In the genomic region with DNA sequence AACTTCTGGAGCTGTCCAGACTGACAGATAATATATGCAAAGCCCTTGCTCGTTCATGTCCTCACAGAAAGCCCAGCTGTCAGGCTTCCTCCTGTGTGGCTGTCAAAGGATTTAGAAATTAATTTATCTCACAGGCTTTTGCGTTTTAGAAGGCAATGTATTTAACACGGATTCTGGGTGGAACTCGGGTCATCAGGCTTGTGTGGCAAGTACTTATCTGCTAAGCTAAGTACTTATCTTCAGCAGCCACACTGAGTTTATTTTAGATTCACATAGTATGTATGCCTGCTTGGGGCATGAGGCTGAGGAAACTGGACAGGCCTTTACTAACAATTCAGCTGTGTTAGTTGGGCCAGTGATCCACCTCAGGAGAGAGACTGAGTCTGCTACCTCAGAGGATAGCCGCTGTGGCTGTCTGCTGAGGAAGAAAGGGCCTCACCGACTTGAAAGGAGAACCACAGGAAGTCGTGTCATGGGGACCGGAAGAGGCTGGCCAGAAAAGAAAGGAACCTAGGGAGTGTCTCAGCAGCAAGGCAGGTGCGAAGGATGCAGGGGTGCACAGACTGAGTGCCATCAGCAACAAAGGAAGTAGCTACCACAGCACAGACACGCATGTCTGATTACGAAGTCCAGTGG, we compare ENCODE assay signal across 10 mouse cellular contexts. TPM values are rescaled to one million over a fixed set of nuclear protein-coding genes. Genes with fewer than 3 reads are reported as not detected.
DNase-seq lines count a peak whose midpoint lies in the region; ATAC-seq and TF ChIP-seq lines count a peak whose summit lies in the region.
"Had no signal": no experiment of that assay in that cellular context is flagged by ENCODE, and none has a peak within 500 bp of the region (broad histone marks: within the 10 kb centered on the region; RNA-seq: fewer than 3 reads in every experiment).

No protein-coding gene starts in this region.

- H3K4me2 ChIP-seq in midbrain, embryonic 13.5 days (replicated peaks): no peak overlapping the region; the same call in 1 of the 2 replicates
- H3K4me2 ChIP-seq: heart, embryonic 11.5 days had no signal

- H3K9ac ChIP-seq in midbrain, embryonic 13.5 days (replicated peaks): no peak overlapping the region

- intact Hi-C loops in heart, postnatal 10 days (cut with DNase I): no loop called here

- peak; percentile 16 to 21 for DNase-seq in heart, postnatal 10 days
- DNase-seq in heart, embryonic 10.5 days (ENCODE audit: low spot score): no peak
- peak; percentile 19 for DNase-seq in embryo, embryonic 11 days
- DNase-seq in thymus, adult 2 months: peak; percentile 76
- DNase-seq in cerebellum, adult 18-20 months: no peak
- DNase-seq in neural tube, embryonic 10.5 days (ENCODE audit: extremely low spot score, low spot score): no peak
- DNase-seq in heart, adult 9 months (ENCODE audit: low spot score in 2 of 2): no peak

- no peak overlapping the region for H3K27ac ChIP-seq in heart, embryonic 10.5 days
- H3K27ac ChIP-seq in midbrain, embryonic 13.5 days: peak overlapping the region; percentile 57
- H3K27ac ChIP-seq in thymus, adult 2 months (ENCODE audit: control insufficient read depth, insufficient read depth, low read length): peak overlapping the region; percentile 72

- peaks cover 9% of the 10 kb centered on the region; the same call in 1 of the 2 replicates for H3K4me1 ChIP-seq in heart, embryonic 10.5 days
- peaks cover 14% of the 10 kb centered on the region for H3K4me1 ChIP-seq in midbrain, embryonic 13.5 days (replicated peaks)
- peaks cover 29% of the 10 kb centered on the region for H3K4me1 ChIP-seq in thymus, adult 2 months (replicated peaks; ENCODE audit: control insufficient read depth, insufficient read depth, low read length)

- no peaks in the 10 kb centered on the region for H3K36me3 ChIP-seq in heart, embryonic 10.5 days
- no peaks in the 10 kb centered on the region for H3K36me3 ChIP-seq in midbrain, embryonic 13.5 days
- H3K36me3 ChIP-seq in thymus, adult 2 months (ENCODE audit: control insufficient read depth, insufficient read depth, low read length): no peaks in the 10 kb centered on the region

- no peaks in the 10 kb centered on the region for H3K27me3 ChIP-seq in heart, embryonic 10.5 days (ENCODE audit: insufficient read depth, poor library complexity, severe bottlenecking)
- H3K27me3 ChIP-seq in midbrain, embryonic 13.5 days: peaks cover 3% of the 10 kb centered on the region; the same call in 1 of the 2 replicates
- no peaks in the 10 kb centered on the region for H3K27me3 ChIP-seq in thymus, adult 2 months (ENCODE audit: control insufficient read depth, insufficient read depth, low read length)

- TF ChIP-seq CTCF in thymus, adult 2 months (IDR thresholded peaks at IDR 0.05; ENCODE audit: borderline replicate concordance, control insufficient read depth, extremely low read depth, insufficient read depth, low read length, poor library complexity): no peak

- no peaks in the 10 kb centered on the region for H3K9me3 ChIP-seq in heart, embryonic 10.5 days
- no peaks in the 10 kb centered on the region for H3K9me3 ChIP-seq in midbrain, embryonic 13.5 days

- no peak overlapping the region for H3K4me3 ChIP-seq in heart, embryonic 10.5 days
- H3K4me3 ChIP-seq in midbrain, embryonic 13.5 days (replicated peaks): no peak overlapping the region
- H3K4me3 ChIP-seq in thymus, adult 2 months (ENCODE audit: control insufficient read depth, insufficient read depth, low read length): no peak overlapping the region

- 47% methylated on average over 11 of the region's 11 CpGs for WGBS in heart, embryonic 10.5 days
- 19% methylated on average over 11 of the region's 11 CpGs for WGBS in midbrain, embryonic 13.5 days
- 26% methylated on average over 11 of the region's 11 CpGs for WGBS in thymus, adult 2 months

- peak; percentile 47; the same call in 1 of the 2 replicates for TF ChIP-seq POLR2A in thymus, adult 2 months (IDR thresholded peaks at IDR 0.05; ENCODE audit: control insufficient read depth, extremely low read depth, insufficient read depth, low read length, poor library complexity)

- ATAC-seq in midbrain, embryonic 13.5 days: peak; percentile 62

RNA-seq across cellular contexts. Expression of a gene that starts 9.8 kb away (rescaled TPM):
- under 1 TPM in 1 of 2 experiments, not detected in 1; 0.41 TPM for total RNA-seq in heart, postnatal 10 days (2021)
- 0.21 and 0.62 TPM in 2 replicates for polyA plus RNA-seq in heart, embryonic 10.5 days (2016; fragmentation: Nextera tagmentation; extraction: Ambion mirVana)
- 0.44 and 0.54 TPM in 2 replicates for polyA plus RNA-seq in midbrain, embryonic 13.5 days (2015; fragmentation: Nextera tagmentation; extraction: Ambion mirVana)
- polyA plus RNA-seq in thymus, adult 2 months (2012; rRNA removed): 3.0 and 3.9 TPM in 2 replicates
- polyA plus RNA-seq: embryonic facial prominence, embryonic 11.5 days had no signal

RNA-seq across cellular contexts. Expression of a gene that starts 41.4 kb away (rescaled TPM):
- total RNA-seq in heart, postnatal 10 days (2021): 10 to 100 TPM; 48.2 to 57.3 TPM
- 39.0 and 42.7 TPM in 2 replicates for polyA plus RNA-seq in heart, embryonic 10.5 days (2016; fragmentation: Nextera tagmentation; extraction: Ambion mirVana)
- polyA plus RNA-seq in midbrain, embryonic 13.5 days (2015; fragmentation: Nextera tagmentation; extraction: Ambion mirVana): 49.0 and 51.1 TPM in 2 replicates
- 28.7 and 30.1 TPM in 2 replicates for polyA plus RNA-seq in thymus, adult 2 months (2012; rRNA removed)

RNA-seq across cellular contexts. Expression of a gene that starts 59.7 kb away (rescaled TPM):
- total RNA-seq in heart, postnatal 10 days (2021): under 1 TPM; 0.41 to 0.50 TPM
- 0.08 and 0.10 TPM in 2 replicates for polyA plus RNA-seq in heart, embryonic 10.5 days (2016; fragmentation: Nextera tagmentation; extraction: Ambion mirVana)
- polyA plus RNA-seq in midbrain, embryonic 13.5 days (2015; fragmentation: Nextera tagmentation; extraction: Ambion mirVana): 0.14 and 0.63 TPM in 2 replicates
- polyA plus RNA-seq in thymus, adult 2 months (2012; rRNA removed): 0.09 and 0.18 TPM in 2 replicates
- polyA plus RNA-seq: embryonic facial prominence, embryonic 11.5 days; heart, embryonic 11.5 days had no signal

Comparison
In these comparisons a context has a peak if more than half of its experiments do, and no peak if none do; other contexts are left out.
1. DNase-seq: peak in heart, postnatal 10 days (2 of 2), embryo, embryonic 11 days (single experiment) and thymus, adult 2 months (single experiment); none in heart, embryonic 10.5 days (single experiment), cerebellum, adult 18-20 months (0 of 2), neural tube, embryonic 10.5 days (single experiment) and heart, adult 9 months (0 of 2).